Mouse (Mus musculus) CH12.LX (cell line): ENCODE results near the gene Slc25a34. TPM values are rescaled to one million over a fixed set of nuclear protein-coding genes. Genes with fewer than 3 reads are reported as not detected.

Experiments
- DNase-seq: peaks from one replicate; pipeline ENCODE4 v3.0.0-alpha.2; 2013; ENCODE audit errors: extremely low read depth
- H3K27ac ChIP-seq: 2 replicates; pipeline ENCODE4 v1.5.1; 2012; ENCODE audit warnings: low read depth, mild to moderate bottlenecking, control low read depth, moderate library complexity; ENCODE audit not compliant: insufficient read depth
- H3K27me3 ChIP-seq: replicated peaks from 2 replicates; pipeline ENCODE3; 2012; ENCODE audit warnings: inconsistent platforms
- H3K36me3 ChIP-seq, 2 experiments: replicated peaks in 1 of 2; 2 replicates each; pipeline versions ENCODE3 to v1.6.1; 2012; ENCODE audit warnings: inconsistent platforms in 1 of 2, low read length in 1 of 2, mild to moderate bottlenecking in 1 of 2, mixed read lengths in 1 of 2, moderate library complexity in 1 of 2; ENCODE audit not compliant: control insufficient read depth in 1 of 2, insufficient read depth in 1 of 2
- H3K4me1 ChIP-seq, 2 experiments: 2 replicates each; pipeline ENCODE4 v1.6.1; 2012; ENCODE audit warnings: inconsistent platforms in 1 of 2, moderate library complexity in 1 of 2; ENCODE audit not compliant: insufficient read depth in 2 of 2, control insufficient read depth in 1 of 2
- H3K4me2 ChIP-seq: 2 replicates; pipeline ENCODE4 v1.6.1; 2012; ENCODE audit warnings: low read depth, mild to moderate bottlenecking, control low read depth; ENCODE audit not compliant: poor library complexity, insufficient read depth, severe bottlenecking
- H3K4me3 ChIP-seq, 3 experiments: fragments of 150-350 bp in 1 of 3; sonication (generic) in 1 of 3; replicated peaks in 1 of 3; 2 replicates each; pipeline versions ENCODE3 to v1.5.1; 2011 to 2012; ENCODE audit warnings: low read depth in 2 of 3, low read length in 2 of 3, mild to moderate bottlenecking in 2 of 3, moderate library complexity in 2 of 3, control low read depth in 1 of 3, improper control_type of control experiment in 1 of 3, inconsistent platforms in 1 of 3, mixed read lengths in 1 of 3; ENCODE audit not compliant: poor library complexity in 1 of 3
- H3K79me2 ChIP-seq: replicated peaks from 2 replicates; pipeline ENCODE4 v1.6.1; 2012; ENCODE audit warnings: mild to moderate bottlenecking, moderate library complexity; ENCODE audit not compliant: control insufficient read depth, poor library complexity, insufficient read depth, severe bottlenecking; ENCODE audit errors: extremely low read depth
- H3K9ac ChIP-seq: 2 replicates; pipeline ENCODE4 v1.6.1; 2012; ENCODE audit warnings: low read depth, mild to moderate bottlenecking, control low read depth, moderate library complexity; ENCODE audit not compliant: insufficient read depth
- H3K9me3 ChIP-seq: replicated peaks from 2 replicates; pipeline ENCODE3; 2012; ENCODE audit warnings: low read length, inconsistent platforms, mixed read lengths
- BHLHE40 ChIP-seq: IDR thresholded peaks from 2 replicates; pipeline ENCODE4 v1.6.1; 2011; ENCODE audit warnings: mild to moderate bottlenecking, low read depth, low read length, improper control_type of control experiment
- CHD1 ChIP-seq: IDR thresholded peaks from 2 replicates; pipeline ENCODE4 v1.6.1; 2012; ENCODE audit warnings: low read depth, low read length, improper control_type of control experiment, inconsistent platforms
- CHD2 ChIP-seq: IDR thresholded peaks from 2 replicates; pipeline ENCODE4 v1.6.1; 2011; ENCODE audit warnings: low read length, improper control_type of control experiment
- EP300 ChIP-seq: IDR thresholded peaks from 2 replicates; pipeline ENCODE4 v1.6.1; 2011; ENCODE audit warnings: low read length, improper control_type of control experiment
- GABPA ChIP-seq: IDR thresholded peaks from 2 replicates; pipeline ENCODE4 v1.6.1; 2012; ENCODE audit warnings: low read depth, low read length, improper control_type of control experiment, inconsistent platforms; ENCODE audit not compliant: insufficient replicate concordance
- HCFC1 ChIP-seq: IDR thresholded peaks from 2 replicates; pipeline ENCODE4 v1.6.1; 2012; ENCODE audit warnings: low read depth, mild to moderate bottlenecking, inconsistent platforms, low read length, improper control_type of control experiment
- IRF4 ChIP-seq: IDR thresholded peaks from 2 replicates; pipeline ENCODE4 v1.6.1; 2014; ENCODE audit warnings: low read depth, mild to moderate bottlenecking, inconsistent platforms, low read length, improper control_type of control experiment
- KAT2A ChIP-seq: IDR thresholded peaks from 2 replicates; pipeline ENCODE4 v1.6.1; 2012; ENCODE audit warnings: low read length, improper control_type of control experiment, inconsistent platforms; ENCODE audit not compliant: insufficient replicate concordance
- MAX ChIP-seq: IDR thresholded peaks from 2 replicates; pipeline ENCODE4 v1.6.1; 2011; ENCODE audit warnings: low read length, improper control_type of control experiment
- MAZ ChIP-seq: IDR thresholded peaks from 2 replicates; pipeline ENCODE4 v1.6.1; 2012; ENCODE audit warnings: low read depth, mild to moderate bottlenecking, inconsistent platforms, low read length, improper control_type of control experiment, moderate library complexity
- NELFE ChIP-seq: IDR thresholded peaks from 2 replicates; pipeline ENCODE4 v1.6.1; 2011; ENCODE audit warnings: low read depth, low read length, improper control_type of control experiment
- PAX5 ChIP-seq: IDR thresholded peaks from 2 replicates; pipeline ENCODE4 v1.6.1; 2012; ENCODE audit warnings: low read length, inconsistent platforms, mixed read lengths
- POLR2A ChIP-seq: IDR thresholded peaks from 2 replicates; pipeline ENCODE4 v1.6.1; 2011; ENCODE audit warnings: low read depth, mild to moderate bottlenecking, improper control_type of control experiment, low read length
- POLR2AphosphoS2 ChIP-seq: IDR thresholded peaks from 2 replicates; pipeline ENCODE4 v1.6.1; 2011; ENCODE audit warnings: low read depth, low read length, improper control_type of control experiment
- RCOR1 ChIP-seq: conservative IDR thresholded peaks from 2 replicates; pipeline ENCODE4 v1.6.1; 2012; ENCODE audit warnings: low read depth, mild to moderate bottlenecking, inconsistent platforms, low read length, improper control_type of control experiment
- SMC3 ChIP-seq: IDR thresholded peaks from 2 replicates; pipeline ENCODE4 v1.6.1; 2011; ENCODE audit warnings: low read depth, low read length, improper control_type of control experiment
- TCF12 ChIP-seq: IDR thresholded peaks from 2 replicates; pipeline ENCODE4 v1.6.1; 2014; ENCODE audit warnings: low read depth, mild to moderate bottlenecking, inconsistent platforms, low read length, improper control_type of control experiment
- UBTF ChIP-seq: IDR thresholded peaks from 2 replicates; pipeline ENCODE4 v1.6.1; 2012; ENCODE audit warnings: low read depth, mild to moderate bottlenecking, inconsistent platforms, low read length, improper control_type of control experiment, moderate library complexity
- USF1 ChIP-seq: IDR thresholded peaks from 2 replicates; pipeline ENCODE4 v1.6.1; 2014; ENCODE audit warnings: low read depth, mild to moderate bottlenecking, inconsistent platforms, low read length, improper control_type of control experiment
- ZMIZ1 ChIP-seq: IDR thresholded peaks from 2 replicates; pipeline ENCODE4 v1.6.1; 2012; ENCODE audit warnings: low read depth, mild to moderate bottlenecking, inconsistent platforms, low read length, improper control_type of control experiment
- dilution Hi-C: fragments of 300-500 bp; cut with MboI; formaldehyde crosslinking; loops from 2 replicates; pipeline ENCODE4 v1.14.3; 2020; ENCODE audit warnings: low sequenced_read_pairs; ENCODE audit not compliant: extremely low pct_unique_long_range_greater_than_20kb, extremely low pct_ligation_motif_present
- in situ Hi-C: fragments of 300-500 bp; cut with MboI; formaldehyde crosslinking; loops from 3 replicates; pipeline ENCODE4 v1.14.3; 2019; ENCODE audit warnings: low sequenced_read_pairs, low pct_ligation_motif_present, low pct_unique_long_range_greater_than_20kb, mixed read lengths
- polyA plus RNA-seq: library from polyadenylated mRNA; unstranded; fragments of >175 nt; gene quantifications from 2 replicates; pipeline ENCODE4 v1.2.1, GENCODE M21; 2012; ENCODE audit warnings: low read depth; ENCODE audit not compliant: insufficient read length
- total RNA-seq, 2 experiments: library from RNA; depleted of rRNA; stranded (reverse); fragments of 300-350 nt in 1 of 2; fragments of >200 nt in 1 of 2; gene quantifications; 2 replicates each; pipeline ENCODE4 v1.2.3; 2012 to 2014

Slc25a34 gene
- total and polyA plus RNA-seq, 3 experiments: 0.23 to 1.7 (median 0.64) TPM

GRCm38 (mm10) chr4:141568966-141569365, 54.7 kb downstream of the Slc25a34 start:
- DNase-seq: no peak
- no peak overlapping the region for H3K4me3 ChIP-seq
- H3K9me3 ChIP-seq: no peaks in the 10 kb centered on the region
- no peaks in the 10 kb centered on the region for H3K79me2 ChIP-seq
- in situ Hi-C loops (no loop called here), dilution Hi-C loops (no loop called here)
- H3K4me1 ChIP-seq: peaks cover 0 to 15% of the 10 kb centered on the region in 2 experiments; a peak in 3 of 4 replicates
- H3K9ac ChIP-seq: no peak overlapping the region
- H3K27me3 ChIP-seq: no peaks in the 10 kb centered on the region
- TF ChIP-seq PAX5: no peak
- no peak for TF ChIP-seq CHD2
- no peak for TF ChIP-seq POLR2AphosphoS2
- TF ChIP-seq HCFC1: no peak
- no peak for TF ChIP-seq MAZ
- no peak for TF ChIP-seq POLR2A
- no peak for TF ChIP-seq BHLHE40
- TF ChIP-seq KAT2A: no peak
- no peak for TF ChIP-seq UBTF
- TF ChIP-seq ZMIZ1: no peak
- no peak for TF ChIP-seq EP300
- no peak for TF ChIP-seq RCOR1
- TF ChIP-seq NELFE: no peak
- TF ChIP-seq TCF12: no peak
- TF ChIP-seq MAX: no peak
- no peak for TF ChIP-seq USF1
- no peak for TF ChIP-seq IRF4
- TF ChIP-seq SMC3: no peak
- TF ChIP-seq GABPA: no peak
- no peak for TF ChIP-seq CHD1
- H3K36me3 ChIP-seq: no peaks in the 10 kb centered on the region
- H3K4me2 ChIP-seq: no peak overlapping the region
- no peak overlapping the region for H3K27ac ChIP-seq

Other genes with a start within 250 kb of the Slc25a34 start
- not detected in 2 replicates for gene Clcnka, start 225.1 kb downstream of the Slc25a34 start, total RNA-seq (2012; rRNA removed)
- gene Clcnka, start 225.1 kb downstream of the Slc25a34 start, total RNA-seq (2014; rRNA removed): not detected in 2 replicates
- not detected in 2 replicates for gene Clcnka, start 225.1 kb downstream of the Slc25a34 start, polyA plus RNA-seq
- gene Clcnkb, start 207.8 kb downstream of the Slc25a34 start, total RNA-seq (2012; rRNA removed): 0.51 and 1.1 TPM in 2 replicates
- 0.08 TPM in 2 replicates for gene Clcnkb, start 207.8 kb downstream of the Slc25a34 start, total RNA-seq (2014; rRNA removed)
- gene Clcnkb, start 207.8 kb downstream of the Slc25a34 start, polyA plus RNA-seq: 0.24 and 0.42 TPM in 2 replicates
- gene Hspb7, start 203.0 kb downstream of the Slc25a34 start, total RNA-seq (2012; rRNA removed): 0.04 TPM in 1 of 2 replicates, not detected in the other
- not detected in 2 replicates for gene Hspb7, start 203.0 kb downstream of the Slc25a34 start, total RNA-seq (2014; rRNA removed)
- not detected in 2 replicates for gene Hspb7, start 203.0 kb downstream of the Slc25a34 start, polyA plus RNA-seq
- gene Srarp, start 187.7 kb downstream of the Slc25a34 start, total RNA-seq (2012; rRNA removed): not detected in 2 replicates
- not detected in 2 replicates for gene Srarp, start 187.7 kb downstream of the Slc25a34 start, total RNA-seq (2014; rRNA removed)
- gene Srarp, start 187.7 kb downstream of the Slc25a34 start, polyA plus RNA-seq: not detected in 2 replicates
- gene Zbtb17, start 179.2 kb downstream of the Slc25a34 start, total RNA-seq (2012; rRNA removed): 45.3 and 47.6 TPM in 2 replicates
- gene Zbtb17, start 179.2 kb downstream of the Slc25a34 start, total RNA-seq (2014; rRNA removed): 20.4 and 21.4 TPM in 2 replicates
- 49.7 and 51.2 TPM in 2 replicates for gene Zbtb17, start 179.2 kb downstream of the Slc25a34 start, polyA plus RNA-seq
- 10.2 and 10.8 TPM in 2 replicates for gene Spen, start 85.2 kb downstream of the Slc25a34 start, total RNA-seq (2012; rRNA removed)
- 2.6 and 4.0 TPM in 2 replicates for gene Spen, start 85.2 kb downstream of the Slc25a34 start, total RNA-seq (2014; rRNA removed)
- 21.3 and 21.6 TPM in 2 replicates for gene Spen, start 85.2 kb downstream of the Slc25a34 start, polyA plus RNA-seq
- gene Fblim1, start 17.7 kb downstream of the Slc25a34 start, total RNA-seq (2012; rRNA removed): 0.17 TPM in 2 replicates
- 0.07 and 0.09 TPM in 2 replicates for gene Fblim1, start 17.7 kb downstream of the Slc25a34 start, total RNA-seq (2014; rRNA removed)
- gene Fblim1, start 17.7 kb downstream of the Slc25a34 start, polyA plus RNA-seq: 0.97 and 1.2 TPM in 2 replicates
- 3.8 and 5.2 TPM in 2 replicates for gene Tmem82, start 5.2 kb downstream of the Slc25a34 start, total RNA-seq (2012; rRNA removed)
- 0.58 and 0.68 TPM in 2 replicates for gene Tmem82, start 5.2 kb downstream of the Slc25a34 start, total RNA-seq (2014; rRNA removed)
- gene Tmem82, start 5.2 kb downstream of the Slc25a34 start, polyA plus RNA-seq: 2.7 TPM in 2 replicates
- 12.3 and 13.7 TPM in 2 replicates for gene Plekhm2, start 41.1 kb upstream of the Slc25a34 start, total RNA-seq (2012; rRNA removed)
- 12.4 and 12.7 TPM in 2 replicates for gene Plekhm2, start 41.1 kb upstream of the Slc25a34 start, total RNA-seq (2014; rRNA removed)
- gene Plekhm2, start 41.1 kb upstream of the Slc25a34 start, polyA plus RNA-seq: 22.0 and 28.2 TPM in 2 replicates
- gene Rsc1a1, start 61.8 kb upstream of the Slc25a34 start, total RNA-seq (2012; rRNA removed): 3.4 and 7.6 TPM in 2 replicates
- 11.0 and 14.0 TPM in 2 replicates for gene Rsc1a1, start 61.8 kb upstream of the Slc25a34 start, total RNA-seq (2014; rRNA removed)
- gene Rsc1a1, start 61.8 kb upstream of the Slc25a34 start, polyA plus RNA-seq: 0.16 and 7.0 TPM in 2 replicates
- gene Ddi2, start 99.6 kb upstream of the Slc25a34 start, total RNA-seq (2012; rRNA removed): 19.9 and 24.7 TPM in 2 replicates
- gene Ddi2, start 99.6 kb upstream of the Slc25a34 start, total RNA-seq (2014; rRNA removed): 18.0 and 18.4 TPM in 2 replicates
- 36.2 and 37.3 TPM in 2 replicates for gene Ddi2, start 99.6 kb upstream of the Slc25a34 start, polyA plus RNA-seq
- gene Agmat, start 122.9 kb upstream of the Slc25a34 start, total RNA-seq (2012; rRNA removed): not detected in 2 replicates
- gene Agmat, start 122.9 kb upstream of the Slc25a34 start, total RNA-seq (2014; rRNA removed): not detected in 2 replicates
- gene Agmat, start 122.9 kb upstream of the Slc25a34 start, polyA plus RNA-seq: not detected in 2 replicates
- 3.9 and 5.9 TPM in 2 replicates for gene Dnajc16, start 167.1 kb upstream of the Slc25a34 start, total RNA-seq (2012; rRNA removed)
- gene Dnajc16, start 167.1 kb upstream of the Slc25a34 start, total RNA-seq (2014; rRNA removed): 3.1 and 3.8 TPM in 2 replicates
- gene Dnajc16, start 167.1 kb upstream of the Slc25a34 start, polyA plus RNA-seq: 6.7 and 7.4 TPM in 2 replicates
- gene Casp9, start 169.8 kb upstream of the Slc25a34 start, total RNA-seq (2012; rRNA removed): 11.3 and 15.3 TPM in 2 replicates
- 3.7 and 5.2 TPM in 2 replicates for gene Casp9, start 169.8 kb upstream of the Slc25a34 start, total RNA-seq (2014; rRNA removed)
- 14.5 and 15.1 TPM in 2 replicates for gene Casp9, start 169.8 kb upstream of the Slc25a34 start, polyA plus RNA-seq
- 1.0 and 2.6 TPM in 2 replicates for gene Cela2a, start 202.3 kb upstream of the Slc25a34 start, total RNA-seq (2012; rRNA removed)
- 0.23 and 0.30 TPM in 2 replicates for gene Cela2a, start 202.3 kb upstream of the Slc25a34 start, total RNA-seq (2014; rRNA removed)
- 0.30 and 0.43 TPM in 2 replicates for gene Cela2a, start 202.3 kb upstream of the Slc25a34 start, polyA plus RNA-seq
- gene Ctrc, start 222.5 kb upstream of the Slc25a34 start, total RNA-seq (2012; rRNA removed): not detected in 2 replicates
- not detected in 2 replicates for gene Ctrc, start 222.5 kb upstream of the Slc25a34 start, total RNA-seq (2014; rRNA removed)
- gene Ctrc, start 222.5 kb upstream of the Slc25a34 start, polyA plus RNA-seq: not detected in 2 replicates